Mouse (Mus musculus) retina, embryonic 14.5 days (tissue): Measurements from ENCODE around the gene Ocrl.
A peak's percentile ranks its signal among the peaks of the same experiment; 100 is the strongest.

ENCODE experiments used
- DNase-seq: peaks from one replicate; pipeline ENCODE4 v3.0.0-alpha.2; 2015; ENCODE audit warnings: low spot score

Ocrl gene

DNA sequence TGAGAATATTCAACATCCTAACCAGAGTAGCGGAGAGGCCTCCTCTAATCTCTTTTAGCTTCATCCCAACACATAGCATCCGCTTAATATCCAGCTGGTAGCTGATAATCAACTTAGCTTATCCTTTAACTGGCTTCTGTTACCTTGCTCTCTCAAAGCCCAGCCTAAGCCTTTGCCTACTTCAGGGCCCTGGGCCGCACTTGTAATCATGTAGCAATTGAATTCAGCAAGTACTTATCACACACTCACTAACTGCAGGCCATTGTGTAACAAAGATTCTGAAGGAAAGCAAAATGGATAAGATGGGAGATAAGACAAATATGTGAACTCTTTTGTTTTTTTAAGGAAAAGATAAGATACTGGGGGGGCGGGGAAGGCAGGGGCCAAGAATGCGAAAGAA is 64.9 kb downstream of the Ocrl start:
- no peak for DNase-seq

DNA sequence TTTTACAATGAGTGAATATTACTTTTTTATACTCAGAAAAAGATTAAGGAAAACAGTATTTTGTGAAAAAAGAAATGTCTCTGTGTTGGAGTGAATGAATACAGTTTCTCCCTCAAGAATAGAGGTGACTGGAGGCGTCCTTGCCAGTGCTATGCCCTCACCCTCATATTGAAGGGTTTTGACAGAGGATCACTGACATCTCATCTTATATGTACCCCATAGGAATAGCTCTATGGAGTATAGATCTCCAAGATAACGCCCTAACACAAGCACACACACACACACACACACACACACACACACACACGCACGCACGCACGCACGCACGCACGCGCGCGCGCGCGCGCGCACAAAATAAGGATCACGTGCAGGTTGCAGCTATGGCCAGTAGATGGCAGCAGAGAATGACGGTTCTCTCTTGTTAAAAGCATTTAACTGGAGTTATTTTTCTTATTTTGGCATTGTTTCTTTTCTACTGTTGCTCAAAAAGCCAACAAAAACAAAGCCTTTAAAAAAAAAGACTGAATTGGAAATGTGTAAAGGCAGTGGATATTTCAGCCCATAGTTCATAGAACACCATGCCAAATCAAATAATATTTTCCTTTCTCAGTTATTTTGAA is 72.9 kb downstream of the Ocrl start:
- DNase-seq = peak; percentile 72

DNA sequence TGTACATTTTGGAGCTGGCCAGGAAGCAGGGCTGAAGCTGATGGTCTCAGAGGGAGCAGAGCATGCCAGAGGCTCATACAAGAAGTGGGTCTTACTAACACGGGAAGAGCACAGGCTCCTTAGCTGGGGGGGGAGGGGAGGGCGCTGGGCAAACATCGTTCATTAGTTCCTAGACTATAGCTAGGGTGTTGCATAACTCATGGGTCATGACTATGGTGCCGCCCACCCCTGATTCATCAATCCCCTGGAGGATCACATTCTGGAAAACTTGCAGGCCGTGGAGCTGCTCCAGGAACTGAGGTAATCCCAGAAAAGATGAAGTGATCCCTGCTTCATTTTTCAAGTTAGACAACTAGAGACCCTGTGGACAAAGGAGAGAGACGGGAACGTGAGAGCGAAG is 75.8 kb downstream of the Ocrl start:
- no peak for DNase-seq

DNA sequence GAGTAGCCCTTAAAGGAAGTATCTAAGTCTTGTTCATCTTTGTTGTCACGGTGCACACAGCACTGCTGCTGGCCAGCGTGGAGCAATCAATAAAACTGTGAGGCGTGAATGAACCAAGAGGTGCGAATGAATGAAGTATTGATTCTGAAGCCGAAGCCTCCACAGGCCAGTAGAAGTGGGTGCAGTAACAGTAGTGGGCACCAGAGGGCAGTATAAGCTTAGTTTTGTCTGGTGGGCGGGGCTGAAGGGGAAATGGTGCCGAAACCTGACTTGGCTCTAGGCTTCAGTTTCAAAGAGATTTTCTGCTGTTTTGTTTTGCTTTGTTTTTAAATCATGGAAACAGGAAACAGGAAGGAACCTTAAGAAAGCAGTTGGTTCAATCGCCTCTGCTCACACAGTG is 80.4 kb downstream of the Ocrl start:
- DNase-seq = peak; percentile 87

DNA sequence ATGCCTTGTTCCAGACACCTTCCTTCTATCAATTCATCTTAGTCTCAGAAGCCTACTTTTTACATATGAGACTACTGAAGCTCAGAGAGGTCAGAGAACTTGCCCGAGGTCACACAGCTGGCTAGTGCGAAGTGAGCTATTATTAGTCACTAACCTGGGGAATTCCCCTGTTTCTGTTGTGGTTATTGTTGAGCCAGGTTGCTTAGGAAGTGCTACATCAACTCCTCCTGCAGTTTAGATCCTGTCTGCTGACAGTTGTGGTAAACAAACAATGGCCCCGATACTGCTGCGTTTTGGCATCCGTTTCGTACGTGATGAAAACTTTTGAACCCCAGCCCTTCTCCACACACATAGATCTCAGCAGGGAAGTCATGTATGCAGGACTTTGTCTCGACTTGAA is 86.2 kb downstream of the Ocrl start:
- DNase-seq = no peak

DNA sequence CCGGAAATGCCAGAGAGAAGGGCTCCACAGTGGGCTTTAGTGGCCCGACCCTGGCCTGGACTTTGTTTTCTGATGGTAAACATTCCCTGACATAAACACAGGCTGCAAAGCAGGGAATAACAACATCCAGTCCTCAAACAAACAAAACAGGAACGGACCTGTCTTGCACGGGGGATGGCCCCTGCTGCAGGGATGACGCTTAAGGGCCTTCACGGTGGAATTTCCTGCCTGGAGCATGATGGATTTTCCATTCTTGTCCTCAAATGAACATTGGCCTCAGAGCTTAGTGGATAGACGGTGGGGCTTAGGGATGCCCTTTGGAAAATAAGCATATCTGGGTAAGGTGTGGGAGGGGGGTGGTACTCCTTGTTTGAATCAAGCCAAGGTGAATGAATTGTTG is 89.0 kb downstream of the Ocrl start:
- DNase-seq = no peak

DNA sequence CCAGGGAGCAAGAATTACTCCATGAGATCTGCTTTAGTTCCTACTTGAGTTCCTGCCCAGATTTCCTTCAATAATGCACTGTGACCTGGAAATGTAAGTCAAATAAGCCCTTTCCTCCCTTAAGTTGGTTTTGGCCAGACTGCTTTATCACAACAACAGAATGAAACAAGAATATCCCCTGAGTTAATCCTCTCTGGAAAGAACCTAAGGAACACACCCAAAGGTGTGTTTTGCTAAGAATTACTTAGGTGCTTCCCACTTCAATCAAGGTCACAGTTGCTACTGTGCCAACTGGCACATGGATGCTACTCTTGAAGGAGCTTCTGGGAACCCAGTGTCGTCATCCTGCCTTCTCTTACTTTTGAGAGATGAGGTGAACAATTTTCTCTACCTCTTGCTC is 92.6 kb downstream of the Ocrl start:
- no peak for DNase-seq

DNA sequence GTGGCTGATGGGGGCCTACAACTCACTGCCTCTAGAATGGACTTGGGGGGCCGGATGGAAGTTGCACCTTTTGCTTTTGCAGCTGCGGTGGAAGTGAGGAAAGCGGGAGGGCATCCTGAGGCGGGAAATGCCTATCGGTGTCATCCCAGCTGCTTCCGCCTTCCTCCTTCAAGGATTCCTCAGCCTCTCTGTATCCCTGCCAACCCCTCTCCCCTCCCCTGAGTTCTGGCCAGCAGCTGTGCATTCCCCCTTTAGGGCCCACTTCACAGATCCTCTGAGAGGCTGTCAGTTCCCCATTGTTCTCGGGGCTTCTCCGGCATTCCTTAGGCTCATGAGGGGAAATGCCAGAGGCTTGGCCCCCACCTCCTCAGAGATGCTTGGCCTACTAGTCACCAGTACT is 93.9 kb downstream of the Ocrl start:
- DNase-seq = no peak

DNA sequence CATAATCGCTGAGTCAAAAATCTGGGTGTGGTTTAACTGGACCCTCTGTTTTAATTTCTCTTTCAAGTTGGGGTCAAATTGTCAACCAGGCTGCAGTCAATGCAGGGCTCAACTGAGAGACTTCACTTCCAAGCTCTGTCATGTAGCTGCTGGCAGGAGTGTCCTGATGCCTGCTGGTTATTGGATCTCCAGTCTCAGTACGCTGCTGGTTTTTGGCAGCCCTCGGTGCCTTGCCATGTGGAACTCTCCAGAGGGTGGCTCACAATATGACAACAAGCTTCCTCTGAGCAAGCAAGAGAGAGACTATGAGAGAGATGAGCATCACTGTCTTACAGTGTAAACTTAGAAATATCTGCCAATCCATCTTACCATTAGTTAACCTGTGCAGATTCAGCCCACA is 99.5 kb downstream of the Ocrl start:
- DNase-seq = no peak
